In genomic region chr1:38763960-38764613, GRCm38 (mm10) we compare ENCODE assay signal across 20 mouse cellular contexts.
A peak's percentile ranks its signal among the peaks of the same experiment; 100 is the strongest.
DNase-seq lines count a peak whose midpoint lies in the region; ATAC-seq and TF ChIP-seq lines count a peak whose summit lies in the region.
"Had no signal": no experiment of that assay in that cellular context is flagged by ENCODE, and none has a peak within 500 bp of the region (broad histone marks: within the 10 kb centered on the region; RNA-seq: fewer than 3 reads in every experiment).

No protein-coding gene starts in this region.

- H3K9me3 ChIP-seq in midbrain, embryonic 12.5 days, result no peaks in the 10 kb centered on the region
- H3K9me3 ChIP-seq in midbrain, embryonic 16.5 days (replicated peaks; ENCODE audit: control insufficient read depth, low read length, poor library complexity, severe bottlenecking), result no peaks in the 10 kb centered on the region
- H3K9me3 ChIP-seq in embryonic facial prominence, embryonic 15.5 days (replicated peaks), result no peaks in the 10 kb centered on the region
- H3K9me3 ChIP-seq in midbrain, postnatal 0 days (ENCODE audit: low read length), result no peaks in the 10 kb centered on the region
- H3K9me3 ChIP-seq: liver, embryonic 12.5 days had no signal

- WGBS in midbrain, embryonic 12.5 days, result 45% methylated on average over 10 of the region's 10 CpGs
- WGBS in midbrain, embryonic 16.5 days, result 24% methylated on average over 10 of the region's 10 CpGs
- WGBS in embryonic facial prominence, embryonic 15.5 days, result 35% methylated on average over 10 of the region's 10 CpGs
- WGBS in midbrain, postnatal 0 days, result 30% methylated on average over 10 of the region's 10 CpGs

- peaks cover 22% of the 10 kb centered on the region for H3K4me1 ChIP-seq in midbrain, embryonic 12.5 days
- H3K4me1 ChIP-seq in midbrain, embryonic 16.5 days (ENCODE audit: control insufficient read depth, insufficient read depth, low read length), result peaks cover 16% of the 10 kb centered on the region
- peaks cover 36% of the 10 kb centered on the region for H3K4me1 ChIP-seq in embryonic facial prominence, embryonic 15.5 days
- H3K4me1 ChIP-seq in midbrain, postnatal 0 days (ENCODE audit: insufficient read depth, low read length), result no peaks in the 10 kb centered on the region; the same call in 1 of the 2 replicates

- intact Hi-C loops in gastrocnemius, postnatal 14 days (cut with DNase I; ENCODE audit: low total_unique reads), result no loop called here

- no peak overlapping the region for H3K4me2 ChIP-seq in midbrain, embryonic 12.5 days (replicated peaks)
- no peak overlapping the region for H3K4me2 ChIP-seq in midbrain, embryonic 16.5 days (ENCODE audit: low read length)
- H3K4me2 ChIP-seq in embryonic facial prominence, embryonic 15.5 days (replicated peaks), result no peak overlapping the region
- no peak overlapping the region for H3K4me2 ChIP-seq in midbrain, postnatal 0 days (ENCODE audit: low read depth, low read length, poor library complexity, severe bottlenecking)
- H3K4me2 ChIP-seq: liver, embryonic 12.5 days; lung, embryonic 14.5 days had no signal

- H3K27me3 ChIP-seq in midbrain, embryonic 12.5 days, result peaks cover 5% of the 10 kb centered on the region
- no peaks in the 10 kb centered on the region for H3K27me3 ChIP-seq in midbrain, embryonic 16.5 days (ENCODE audit: control insufficient read depth, insufficient read depth, low read depth, low read length)
- no peaks in the 10 kb centered on the region for H3K27me3 ChIP-seq in embryonic facial prominence, embryonic 15.5 days
- H3K27me3 ChIP-seq in midbrain, postnatal 0 days (ENCODE audit: insufficient read depth, low read length), result no peaks in the 10 kb centered on the region
- H3K27me3 ChIP-seq: CH12.LX had no signal

- no peak overlapping the region for H3K4me3 ChIP-seq in midbrain, embryonic 12.5 days
- H3K4me3 ChIP-seq in midbrain, embryonic 16.5 days (ENCODE audit: low read depth, low read length), result no peak overlapping the region
- no peak overlapping the region for H3K4me3 ChIP-seq in embryonic facial prominence, embryonic 15.5 days (replicated peaks)
- H3K4me3 ChIP-seq in midbrain, postnatal 0 days (ENCODE audit: low read depth, low read length), result no peak overlapping the region
- H3K4me3 ChIP-seq: erythroblast, embryonic 14.5 days; gastrocnemius, adult 2 months; heart, adult 2 months; liver, embryonic 12.5 days had no signal

- H3K9ac ChIP-seq in midbrain, embryonic 12.5 days (replicated peaks), result no peak overlapping the region
- H3K9ac ChIP-seq in midbrain, embryonic 16.5 days (ENCODE audit: low read depth, low read length), result no peak overlapping the region
- H3K9ac ChIP-seq in embryonic facial prominence, embryonic 15.5 days, result no peak overlapping the region
- H3K9ac ChIP-seq in midbrain, postnatal 0 days (replicated peaks; ENCODE audit: low read length, poor library complexity, severe bottlenecking), result no peak overlapping the region
- H3K9ac ChIP-seq: liver, embryonic 12.5 days; lung, embryonic 14.5 days had no signal

- no peak for ATAC-seq in midbrain, embryonic 12.5 days (ENCODE audit: low FRiP score, low read depth)
- ATAC-seq in midbrain, embryonic 16.5 days, result no peak
- no peak for ATAC-seq in embryonic facial prominence, embryonic 15.5 days (ENCODE audit: insufficient number of reproducible peaks, low FRiP score, low TSS enrichment, low read depth)
- ATAC-seq in midbrain, postnatal 0 days (ENCODE audit: low FRiP score), result no peak
- ATAC-seq: liver, embryonic 12.5 days had no signal

- H3K36me3 ChIP-seq in midbrain, embryonic 12.5 days, result no peaks in the 10 kb centered on the region
- H3K36me3 ChIP-seq in midbrain, embryonic 16.5 days (ENCODE audit: control insufficient read depth, insufficient read depth, low read length), result no peaks in the 10 kb centered on the region
- H3K36me3 ChIP-seq in embryonic facial prominence, embryonic 15.5 days, result no peaks in the 10 kb centered on the region
- no peaks in the 10 kb centered on the region for H3K36me3 ChIP-seq in midbrain, postnatal 0 days (ENCODE audit: insufficient read depth, low read length)
- H3K36me3 ChIP-seq: liver, embryonic 12.5 days had no signal

- 0 out of 2 replicates have a peak overlapping the region, but pooled peaks have one; percentile 15 for H3K27ac ChIP-seq in midbrain, embryonic 12.5 days (replicated peaks)
- H3K27ac ChIP-seq in midbrain, embryonic 16.5 days (ENCODE audit: low read length), result no peak overlapping the region
- peak overlapping the region; percentile 34; the same call in 1 of the 2 replicates for H3K27ac ChIP-seq in embryonic facial prominence, embryonic 15.5 days (replicated peaks)
- H3K27ac ChIP-seq in midbrain, postnatal 0 days (ENCODE audit: low read depth, low read length), result no peak overlapping the region
- H3K27ac ChIP-seq: gastrocnemius, adult 2 months; heart, adult 2 months; liver, embryonic 12.5 days; stomach, postnatal 0 days had no signal

- no peak for TF ChIP-seq CTCF in midbrain, postnatal 0 days (IDR thresholded peaks at IDR 0.05)

- peak; percentile 49 for DNase-seq in embryo, embryonic 11 days
- DNase-seq in embryo, embryonic 10 days (ENCODE audit: low spot score), result no peak
- peak; percentile 40 for DNase-seq in midbrain, postnatal 0 days (ENCODE audit: low spot score)
- no peak for DNase-seq in gastrocnemius, postnatal 14 days
- DNase-seq: adrenal gland, adult 8-10 months; cerebellum, adult 11 months; cerebellum, postnatal 36 days; gastrocnemius, adult 2 months; heart, adult 2 months; kidney, adult 8-10 months; kidney, postnatal 4 days; lung, embryonic 14.5 days; lung, postnatal 4 days had no signal

Comparison
In these comparisons a context has a peak if more than half of its experiments do, and no peak if none do; other contexts are left out.
1. DNase-seq: peak in embryo, embryonic 11 days (single experiment) and midbrain, postnatal 0 days (single experiment); none in embryo, embryonic 10 days (single experiment) and gastrocnemius, postnatal 14 days (single experiment).
2. H3K27ac ChIP-seq: peak in midbrain, embryonic 12.5 days (single experiment) and embryonic facial prominence, embryonic 15.5 days (single experiment); none in midbrain, embryonic 16.5 days (single experiment) and midbrain, postnatal 0 days (single experiment).